Mouse (Mus musculus) splenic B cell, adult 2 months (primary cell): ENCODE results near the gene Parp6.

ENCODE experiments used
- DNase-seq: peaks from one replicate; pipeline ENCODE4 v3.0.0-alpha.2; 2011; ENCODE audit warnings: low read depth, low spot score
- H3K27me3 ChIP-seq: 2 replicates; pipeline ENCODE4 v1.6.1; 2012; ENCODE audit warnings: mild to moderate bottlenecking, low read length, moderate library complexity, mixed read lengths; ENCODE audit not compliant: control insufficient read depth, poor library complexity, insufficient read depth, severe bottlenecking
- H3K36me3 ChIP-seq: 2 replicates; pipeline ENCODE4 v1.6.1; 2012; ENCODE audit warnings: mild to moderate bottlenecking, low read length, moderate library complexity, mixed read lengths; ENCODE audit not compliant: control insufficient read depth, poor library complexity, insufficient read depth, severe bottlenecking

Gene Parp6

DNA sequence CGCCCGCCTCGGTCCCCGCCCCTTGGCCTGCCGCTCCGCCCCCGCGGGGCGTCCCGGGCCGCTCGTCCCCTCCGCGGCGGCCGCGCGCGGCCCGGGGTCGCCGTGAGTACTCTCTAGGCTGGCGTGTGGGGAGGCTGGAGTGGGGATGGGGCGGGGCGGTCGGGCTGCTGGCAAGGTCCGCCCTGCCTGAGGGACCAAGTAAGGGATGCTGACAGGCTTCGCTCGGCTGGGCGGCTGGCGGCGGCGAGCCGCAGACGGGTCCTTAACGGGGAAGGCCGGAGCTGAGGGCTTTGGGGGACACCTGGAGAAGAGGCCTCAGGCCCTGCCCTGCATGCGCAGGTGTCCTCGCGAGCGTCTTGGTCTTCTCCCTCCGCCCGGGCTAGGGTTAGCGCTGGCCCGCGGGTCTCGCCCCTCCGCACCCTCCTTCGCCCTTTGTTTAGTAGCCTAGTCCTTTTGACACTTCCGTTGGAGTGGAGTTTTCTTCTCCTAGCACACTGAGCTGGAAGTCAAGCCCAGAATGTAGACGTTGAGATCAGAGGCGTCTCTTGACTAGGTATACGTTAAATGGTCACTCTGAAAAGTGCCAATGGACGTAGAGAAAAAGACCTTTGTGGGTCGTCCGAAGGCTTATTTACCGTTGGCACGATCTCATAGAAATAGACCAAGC, 356 bp downstream of the Parp6 start:
- Histone ChIP-seq H3K27me3 (no peaks in the 10 kb centered on the region), H3K36me3 (no peaks in the 10 kb centered on the region)
- DNase-seq: no peak

DNA sequence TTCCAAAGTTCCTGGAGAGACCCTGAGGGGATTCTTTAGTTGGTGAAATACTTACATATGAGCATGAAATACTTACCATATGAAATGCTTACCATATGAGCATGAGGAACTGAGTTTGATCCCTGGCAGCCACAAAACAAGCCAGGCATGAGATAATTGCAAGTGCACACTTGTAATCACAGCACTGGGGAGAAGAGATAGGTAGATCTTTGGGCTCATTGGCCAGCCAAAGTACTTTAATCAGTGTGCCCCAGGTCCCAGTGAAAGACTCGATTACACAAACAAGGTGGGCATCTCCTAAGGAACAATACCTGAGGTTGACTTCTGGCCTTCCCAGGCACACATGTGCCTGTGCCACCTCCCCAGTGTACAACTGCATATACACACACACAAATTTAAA, 21.3 kb downstream of the Parp6 start:
- Histone ChIP-seq H3K36me3 (peaks cover 14% of the 10 kb centered on the region), H3K27me3 (no peaks in the 10 kb centered on the region)
- no peak for DNase-seq

DNA sequence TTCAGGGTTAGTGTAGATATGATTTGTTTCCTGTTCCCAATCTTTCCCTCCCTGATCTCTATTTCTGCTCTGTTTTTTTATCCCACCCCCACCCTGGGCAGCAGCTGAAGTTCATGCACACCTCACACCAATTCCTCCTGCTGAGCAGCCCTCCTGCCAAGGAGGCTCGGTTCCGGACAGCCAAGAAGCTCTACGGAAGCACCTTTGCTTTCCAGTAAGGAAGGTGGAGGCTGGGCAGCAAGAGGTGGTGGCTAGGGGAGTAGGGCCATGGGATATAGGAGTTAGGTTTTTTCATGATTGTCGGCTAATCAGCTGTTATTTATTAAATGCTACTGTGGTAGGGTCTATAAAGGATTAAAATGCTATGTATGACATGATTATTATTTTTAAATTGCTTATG, 22.9 kb downstream of the Parp6 start:
- H3K36me3 ChIP-seq: peaks cover 8% of the 10 kb centered on the region

DNA sequence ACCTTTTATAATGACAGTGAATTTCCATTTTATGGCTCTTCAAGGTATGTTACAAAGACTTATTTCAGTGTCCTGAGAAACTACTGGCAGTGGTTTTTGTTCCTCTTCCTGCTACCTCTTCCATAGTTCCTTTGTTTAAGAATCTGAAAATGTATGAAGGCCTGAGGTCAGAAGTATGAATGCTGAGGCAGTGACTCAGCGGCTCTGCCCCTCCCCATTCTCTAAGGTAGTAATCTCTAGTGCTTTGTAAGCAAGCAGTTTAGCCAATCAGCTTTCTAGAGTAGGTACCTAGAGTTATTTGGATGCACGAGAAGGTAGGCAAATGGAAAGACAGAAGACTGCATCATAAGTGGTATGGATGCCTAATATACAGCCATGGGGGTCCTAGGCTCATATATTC, 24.2 kb downstream of the Parp6 start:
- no peak for DNase-seq
- no peaks in the 10 kb centered on the region for H3K27me3 ChIP-seq
- H3K36me3 ChIP-seq: peaks cover 7% of the 10 kb centered on the region

More for the DNA sequence above, 22.9 kb downstream of the Parp6 start:
- DNase-seq: no peak
- H3K27me3 ChIP-seq: no peaks in the 10 kb centered on the region

DNA sequence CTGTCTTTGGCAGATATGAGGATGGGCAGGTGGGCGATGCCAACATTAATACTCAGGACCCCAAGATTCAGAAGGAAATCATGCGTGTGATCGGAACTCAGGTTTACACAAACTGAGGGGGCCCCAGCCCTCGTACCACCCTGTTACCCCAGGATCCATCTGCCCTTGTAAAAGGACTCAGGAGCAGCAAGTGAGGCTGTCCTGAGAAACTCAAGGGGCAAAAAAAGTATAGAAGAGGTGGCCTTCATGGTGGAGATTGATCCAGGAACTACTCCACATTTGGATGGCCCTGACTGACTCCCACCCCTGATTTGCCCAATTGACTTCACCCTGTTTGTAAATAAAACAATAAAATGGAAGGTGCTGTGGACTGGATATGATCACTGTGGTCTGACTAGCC, 32.8 kb downstream of the Parp6 start:
- Histone ChIP-seq H3K27me3 (no peaks in the 10 kb centered on the region), H3K36me3 (peaks cover 13% of the 10 kb centered on the region)
- DNase-seq: no peak

DNA sequence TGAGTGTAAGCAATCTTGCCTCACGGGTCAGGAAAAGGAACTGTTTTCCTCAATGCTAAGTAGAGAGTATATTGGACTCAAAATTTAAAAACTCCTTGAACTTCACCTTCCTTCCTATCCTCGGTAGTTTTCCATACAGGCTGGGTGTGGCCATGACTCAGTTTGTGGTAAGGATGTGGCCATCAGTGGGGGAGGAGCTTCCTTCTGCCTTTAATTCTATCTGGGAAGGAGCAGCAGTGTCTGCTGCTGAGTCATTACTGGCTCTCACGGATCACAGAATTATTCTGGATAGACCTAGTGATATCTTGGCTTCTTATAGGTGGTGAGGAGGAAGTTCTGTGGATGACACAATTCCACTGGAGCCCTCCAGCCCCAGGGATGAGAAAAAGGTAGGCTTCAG, 36.3 kb downstream of the Parp6 start:
- DNase-seq: no peak
- no peaks in the 10 kb centered on the region for H3K27me3 ChIP-seq
- H3K36me3 ChIP-seq: peaks cover 10% of the 10 kb centered on the region

DNA sequence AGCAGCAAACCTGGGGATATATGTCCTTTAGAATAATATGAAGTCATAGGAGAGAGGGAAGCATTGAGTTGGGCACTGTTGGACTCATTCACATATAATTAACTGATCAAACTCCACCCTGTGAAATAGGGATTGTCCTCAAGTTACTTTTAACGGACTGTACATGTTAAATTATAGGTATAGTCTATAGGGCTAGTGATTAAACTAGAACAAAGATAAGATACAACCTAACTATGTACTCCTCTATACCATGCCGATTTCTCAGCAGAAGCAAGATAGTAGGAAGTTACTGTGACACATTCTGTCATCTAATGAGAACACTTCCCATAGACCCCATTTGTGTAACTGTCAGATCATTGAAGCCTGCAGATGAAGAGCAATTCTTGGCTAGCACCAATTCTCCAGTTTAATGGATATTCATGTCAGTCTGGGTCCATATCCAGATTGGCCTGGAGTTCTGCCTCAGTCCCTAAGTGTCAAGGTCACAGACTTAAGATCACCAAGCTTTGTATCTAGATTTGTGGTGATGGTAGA, 37.4 kb downstream of the Parp6 start:
- DNase-seq: no peak
- Histone ChIP-seq H3K36me3 (peaks cover 4% of the 10 kb centered on the region; the same call in 1 of the 2 replicates), H3K27me3 (no peaks in the 10 kb centered on the region)

DNA sequence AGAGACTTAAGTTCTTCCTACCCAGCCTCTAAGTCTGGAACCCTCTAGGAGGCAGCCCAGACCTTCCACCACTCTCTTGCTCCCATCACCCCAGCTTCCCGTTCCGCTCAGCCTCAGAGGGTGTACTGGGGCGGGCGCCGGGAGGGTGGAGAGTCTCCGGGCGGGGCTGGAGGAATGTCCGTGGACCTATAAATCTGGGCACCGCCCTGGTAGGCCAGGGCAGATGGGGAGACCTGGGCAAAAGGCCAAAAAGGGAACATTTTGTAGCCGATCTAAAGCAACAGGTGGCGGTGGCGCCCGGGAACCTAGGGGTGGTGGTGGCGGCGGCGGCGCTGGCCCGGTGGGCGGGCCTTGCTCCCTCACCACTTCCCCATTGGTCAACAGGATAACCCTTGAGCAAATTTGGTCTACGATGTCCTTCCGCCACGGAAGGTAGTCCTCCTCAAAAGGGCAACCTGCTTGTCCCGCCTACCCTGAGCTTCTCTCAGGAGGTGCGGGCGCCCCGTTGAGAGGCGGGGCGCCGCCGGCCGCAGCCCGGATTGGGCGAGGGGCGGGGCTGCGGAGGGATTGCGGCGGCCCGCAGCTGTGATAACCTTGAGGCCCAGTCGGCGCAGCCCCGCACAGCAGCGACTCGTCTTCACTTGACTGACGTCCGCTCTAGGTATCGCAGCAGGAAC, 39.0 kb downstream of the Parp6 start, which contains the start of gene Pkm:
Gene Pkm (plus strand): TSS at position 411 of the 677 bp plus-strand sequence.
- Histone ChIP-seq H3K36me3 (no peaks in the 10 kb centered on the region; the same call in 1 of the 2 replicates), H3K27me3 (no peaks in the 10 kb centered on the region)
- peak; percentile 100 for DNase-seq

DNA sequence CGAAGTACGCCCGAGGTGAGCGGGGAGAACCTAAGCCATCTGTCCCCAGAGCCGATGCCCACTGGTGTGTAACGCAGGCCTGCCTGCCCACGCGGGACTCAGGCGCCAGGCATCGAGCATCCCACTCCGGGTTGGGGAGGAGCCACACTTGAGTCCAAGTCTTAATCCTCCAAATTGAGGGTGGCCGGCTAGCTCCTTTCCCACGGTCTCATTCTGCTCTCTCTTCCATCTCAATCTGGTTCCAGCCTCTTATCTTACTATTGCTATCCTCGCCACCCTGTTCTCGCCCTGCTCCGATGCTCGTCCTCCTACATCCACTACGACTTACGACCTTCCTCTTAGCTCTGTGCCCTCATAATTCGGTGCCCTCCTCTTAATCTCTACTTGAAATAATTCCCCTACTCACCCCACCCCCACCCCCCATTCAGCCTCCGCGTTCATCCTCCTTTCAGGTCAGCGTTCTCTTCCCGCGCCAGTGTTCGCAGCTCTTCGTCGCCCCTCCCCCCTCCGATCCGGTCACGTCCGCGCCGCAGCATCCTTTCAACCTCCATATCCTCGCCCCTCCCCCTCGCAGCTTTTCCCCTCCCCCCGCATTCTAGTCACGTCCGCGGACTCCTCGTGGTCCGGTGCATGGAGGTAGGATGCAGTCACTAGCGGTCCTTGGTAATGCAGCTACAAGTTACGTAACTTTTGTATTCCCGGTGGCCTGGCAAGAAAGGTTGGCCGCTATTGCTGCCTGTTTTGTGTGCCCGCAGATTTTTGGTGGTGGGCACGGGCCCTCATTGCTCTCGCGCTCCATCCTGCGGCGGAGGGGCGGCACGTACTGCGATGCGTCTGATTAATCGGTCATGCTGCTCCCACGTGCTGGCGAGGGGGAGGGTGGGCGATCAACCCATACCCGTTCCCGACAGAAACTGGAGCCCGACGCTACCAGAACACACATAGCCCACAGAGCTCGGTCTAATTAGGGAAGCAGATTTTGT, 39.8 kb downstream of the Parp6 start:
- no peaks in the 10 kb centered on the region for H3K27me3 ChIP-seq
- no peaks in the 10 kb centered on the region; the same call in 1 of the 2 replicates for H3K36me3 ChIP-seq
- DNase-seq: peak; percentile 80

DNA sequence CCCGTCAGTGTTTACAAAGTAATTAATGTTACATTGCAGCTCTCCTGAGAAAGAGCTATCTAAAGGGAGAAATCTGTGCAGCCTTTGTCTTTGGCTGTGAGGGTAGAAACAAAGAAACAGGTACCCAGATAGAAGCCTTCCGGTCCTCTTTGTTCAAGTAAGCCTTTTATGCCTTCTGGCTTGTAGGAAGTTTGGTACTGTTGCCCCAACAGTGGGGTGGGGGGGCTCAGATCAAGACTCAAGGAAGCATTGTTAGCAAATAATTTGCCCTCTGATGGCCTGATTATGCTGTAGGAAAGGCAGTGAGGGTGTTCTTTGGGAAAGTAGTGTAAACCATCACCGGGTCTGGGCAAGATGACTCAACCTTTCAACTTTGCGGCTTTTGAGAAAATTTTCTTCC, 41.1 kb downstream of the Parp6 start:
- no peaks in the 10 kb centered on the region; the same call in 1 of the 2 replicates for H3K36me3 ChIP-seq
- DNase-seq: no peak
- no peaks in the 10 kb centered on the region for H3K27me3 ChIP-seq

DNA sequence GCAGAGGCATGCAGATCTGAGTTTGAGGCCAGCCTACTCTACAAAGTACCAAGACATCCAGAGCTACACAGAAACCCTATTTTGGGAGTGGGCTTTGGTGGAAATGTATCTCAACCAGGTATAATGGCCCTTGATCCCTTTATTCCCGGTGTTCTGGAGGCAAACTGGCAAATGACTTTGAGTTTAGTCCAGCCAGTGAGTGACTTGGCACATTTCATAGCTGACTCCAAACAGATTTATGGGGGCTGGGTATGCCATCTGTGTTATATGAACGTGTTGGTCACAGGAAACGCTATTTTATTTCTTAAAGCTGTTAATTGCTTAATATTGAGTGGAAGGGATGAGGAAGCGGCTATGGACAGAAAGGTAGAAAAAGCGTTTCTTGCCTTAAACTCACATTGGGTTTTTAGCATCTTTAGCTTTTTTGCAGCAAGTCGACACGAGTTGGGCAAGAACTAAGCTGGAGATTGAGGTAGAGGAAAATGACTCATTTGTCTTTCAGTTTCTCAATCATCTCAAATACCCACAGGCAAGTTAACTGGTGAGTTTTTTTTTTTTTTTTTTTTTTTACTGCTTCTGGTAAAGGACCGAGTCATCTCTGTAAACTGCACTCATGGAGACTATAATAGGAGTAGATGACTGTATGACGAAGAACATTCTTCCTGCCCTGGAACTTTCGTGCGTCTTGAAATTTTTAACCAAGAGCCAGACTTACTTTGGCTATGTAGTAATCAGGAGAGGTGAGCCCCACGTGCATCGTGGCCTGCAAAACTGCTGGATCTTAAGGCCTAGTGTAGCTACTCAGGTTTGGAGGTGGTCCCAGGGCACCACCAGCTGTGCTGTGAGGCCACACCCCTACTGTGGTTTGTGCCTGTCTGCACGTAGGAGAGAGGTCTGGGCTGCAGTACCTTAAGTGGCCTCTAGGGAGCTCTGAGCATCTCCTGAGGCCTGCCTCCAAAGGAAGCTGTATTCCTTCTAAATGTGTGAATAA, 42.2 kb downstream of the Parp6 start:
- Histone ChIP-seq H3K36me3 (peaks cover 3% of the 10 kb centered on the region; the same call in 1 of the 2 replicates), H3K27me3 (no peaks in the 10 kb centered on the region)
- DNase-seq: peak; percentile 89

DNA sequence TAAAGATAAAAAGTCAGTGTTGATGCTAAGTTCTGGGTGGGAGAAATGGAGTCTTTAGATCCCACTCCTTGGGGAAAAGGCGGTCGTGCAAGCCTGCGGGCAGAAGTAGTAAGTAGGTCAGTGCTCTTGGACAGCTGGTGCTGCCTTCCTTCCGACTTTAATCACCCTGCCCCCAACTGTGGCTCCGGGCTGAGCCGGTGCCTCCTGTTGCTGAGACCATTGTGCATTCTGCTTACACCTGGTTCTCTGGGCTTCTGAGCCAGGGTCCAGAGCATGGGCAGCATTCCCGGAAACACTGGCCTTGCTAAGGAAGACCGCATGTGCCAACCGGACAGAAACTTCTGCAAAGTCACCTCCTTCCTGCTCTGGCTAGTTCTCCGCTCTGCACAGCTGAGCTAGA, 43.3 kb downstream of the Parp6 start:
- no peak for DNase-seq

DNA sequence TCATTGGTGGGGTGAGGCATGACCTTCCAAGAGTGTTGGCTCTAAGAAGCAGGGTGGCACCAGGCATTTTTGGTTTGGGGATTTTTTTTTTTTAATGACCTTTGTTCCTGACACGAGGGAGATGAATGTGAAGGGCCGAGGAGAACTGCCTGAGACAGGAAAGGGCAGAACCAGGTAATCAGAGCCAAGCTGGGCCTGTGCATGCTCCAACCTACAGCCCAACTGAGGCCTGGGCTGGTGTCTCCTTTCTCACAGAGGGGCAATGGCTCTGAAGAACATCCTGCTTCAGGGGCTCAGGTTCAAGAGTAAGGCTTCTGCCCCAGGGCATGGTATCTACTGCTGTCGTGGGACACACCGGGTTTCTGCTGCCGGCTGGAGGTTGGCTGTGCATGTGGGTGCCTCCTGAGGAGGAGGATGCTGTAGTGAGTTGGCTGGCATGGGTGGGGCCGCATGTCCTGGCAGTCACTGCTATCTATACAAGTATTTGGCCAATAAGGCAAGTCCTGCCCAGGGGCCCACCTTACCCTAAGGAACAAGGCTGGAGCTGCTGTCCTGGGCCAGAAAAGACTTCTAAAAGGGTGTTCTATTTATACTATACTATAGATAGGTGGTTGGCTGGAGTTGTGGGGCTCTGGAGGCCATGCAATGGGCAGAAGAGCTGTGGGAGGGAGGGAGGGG, 44.4 kb downstream of the Parp6 start:
- DNase-seq: no peak
- peaks cover 8% of the 10 kb centered on the region; the same call in 1 of the 2 replicates for H3K36me3 ChIP-seq
- H3K27me3 ChIP-seq: no peaks in the 10 kb centered on the region

More for the DNA sequence above, 43.3 kb downstream of the Parp6 start:
- Histone ChIP-seq H3K36me3 (peaks cover 3% of the 10 kb centered on the region; the same call in 1 of the 2 replicates), H3K27me3 (no peaks in the 10 kb centered on the region)
